Mouse (Mus musculus): ENCODE results near the gene Clcnkb. TPM values are rescaled to one million over a fixed set of nuclear protein-coding genes. Genes with fewer than 3 reads are reported as not detected.

The Clcnkb gene
- total and polyA plus RNA-seq, 3 experiments: 0.08 to 0.51 (median 0.24) TPM

DNA sequence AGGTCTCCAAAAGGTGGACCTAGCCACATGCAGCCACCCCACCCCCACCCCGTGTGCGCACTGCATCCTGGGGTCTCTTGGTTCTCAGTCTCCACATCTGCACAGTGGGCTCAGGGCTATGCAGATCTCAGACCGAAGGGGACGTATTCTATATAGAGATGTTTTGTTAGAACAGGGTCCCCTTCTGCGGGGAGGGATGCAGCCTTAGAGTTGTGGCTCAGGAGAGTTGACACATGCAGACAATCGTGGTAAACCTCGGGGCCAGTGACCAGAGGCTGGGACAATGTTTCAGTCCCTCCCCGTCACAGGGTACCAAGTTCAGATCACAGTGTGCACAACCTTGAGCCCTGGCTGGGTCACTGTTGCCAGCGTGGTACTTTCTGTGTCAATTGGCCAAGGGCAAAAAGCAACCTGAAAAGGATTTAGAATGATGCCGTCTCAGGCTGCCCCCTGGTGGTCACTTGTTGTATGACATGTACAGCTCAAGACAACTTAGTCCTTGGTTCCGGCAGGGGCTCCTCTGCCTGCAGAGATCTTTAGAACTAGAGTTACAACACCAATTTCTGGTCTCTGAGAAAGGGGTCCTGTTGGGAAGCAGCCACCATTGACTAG is 52.8 kb downstream of the Clcnkb start:
- H3K79me2 ChIP-seq (replicated peaks; ENCODE audit: control insufficient read depth, extremely low read depth, insufficient read depth, poor library complexity, severe bottlenecking): no peaks in the 10 kb centered on the region
- H3K4me3 ChIP-seq (replicated peaks in 1 of 3; ENCODE audit: low read depth in 2 of 3, low read length in 2 of 3, poor library complexity in 1 of 3): no peak overlapping the region
- peaks cover under 1% of the 10 kb centered on the region for H3K9me3 ChIP-seq (replicated peaks; ENCODE audit: low read length)
- H3K36me3 ChIP-seq (replicated peaks in 1 of 2; ENCODE audit: control insufficient read depth in 1 of 2, insufficient read depth in 1 of 2, low read length in 1 of 2): no peaks in the 10 kb centered on the region
- H3K27me3 ChIP-seq (replicated peaks): peaks cover 91% of the 10 kb centered on the region
- TF ChIP-seq CHD1 (IDR thresholded peaks at IDR 0.05; ENCODE audit: low read depth, low read length) (no peak), ZC3H11A (IDR thresholded peaks at IDR 0.05; ENCODE audit: low read depth, low read length) (peak; percentile 89), JUND (conservative IDR thresholded peaks at IDR 0.05; ENCODE audit: low read depth, low read length) (no peak), SIN3A (IDR thresholded peaks at IDR 0.05; ENCODE audit: low read length) (no peak), ETS1 (conservative IDR thresholded peaks at IDR 0.05; ENCODE audit: low read depth, low read length) (no peak), MEF2A (IDR thresholded peaks at IDR 0.05; ENCODE audit: borderline replicate concordance, low read depth, low read length) (peak; percentile 32; the same call in 1 of the 2 replicates), CTCF (conservative IDR thresholded peaks at IDR 0.05 in 1 of 2, IDR thresholded peaks at IDR 0.05 in 1 of 2; ENCODE audit: low read depth in 2 of 2, low read length in 2 of 2) (peak; percentile 84 to 97), JUN (IDR thresholded peaks at IDR 0.05; ENCODE audit: insufficient read depth, low read depth, low read length) (no peak), SMC3 (IDR thresholded peaks at IDR 0.05; ENCODE audit: low read depth, low read length) (peak; percentile 97), POLR2A (IDR thresholded peaks at IDR 0.05; ENCODE audit: low read depth, low read length) (no peak), ZMIZ1 (IDR thresholded peaks at IDR 0.05; ENCODE audit: low read depth, low read length) (no peak), TBP (conservative IDR thresholded peaks at IDR 0.05; ENCODE audit: low read depth, low read length) (no peak), E2F4 (IDR thresholded peaks at IDR 0.05; ENCODE audit: insufficient replicate concordance, low read depth, low read length) (no peak), NELFE (IDR thresholded peaks at IDR 0.05; ENCODE audit: low read depth, low read length) (peak; percentile 58; the same call in 1 of the 2 replicates), NRF1 (IDR thresholded peaks at IDR 0.05; ENCODE audit: low read depth, low read length) (no peak), MAX (IDR thresholded peaks at IDR 0.05; ENCODE audit: low read length) (peak; percentile 27; the same call in 1 of the 2 replicates), USF1 (IDR thresholded peaks at IDR 0.05; ENCODE audit: low read depth, low read length) (no peak), GABPA (IDR thresholded peaks at IDR 0.05; ENCODE audit: insufficient replicate concordance, low read depth, low read length) (no peak), KAT2A (IDR thresholded peaks at IDR 0.05; ENCODE audit: insufficient replicate concordance, low read length) (no peak), ZKSCAN1 (IDR thresholded peaks at IDR 0.05; ENCODE audit: borderline replicate concordance, low read depth, low read length) (no peak), CHD2 (IDR thresholded peaks at IDR 0.05; ENCODE audit: low read length) (no peak), USF2 (conservative IDR thresholded peaks at IDR 0.05; ENCODE audit: low read depth, low read length) (no peak), ELF1 (IDR thresholded peaks at IDR 0.05; ENCODE audit: low read depth, low read length) (peak; percentile 34; the same call in 1 of the 2 replicates), MXI1 (IDR thresholded peaks at IDR 0.05; ENCODE audit: low read depth, low read length) (no peak), BHLHE40 (IDR thresholded peaks at IDR 0.05; ENCODE audit: low read depth, low read length) (0 out of 2 replicates have a peak, but pooled peaks have one; percentile 6), MAZ (IDR thresholded peaks at IDR 0.05; ENCODE audit: low read depth, low read length) (no peak), PAX5 (IDR thresholded peaks at IDR 0.05; ENCODE audit: low read length) (no peak), ZNF384 (IDR thresholded peaks at IDR 0.05; ENCODE audit: low read depth, low read length) (no peak), TCF12 (IDR thresholded peaks at IDR 0.05; ENCODE audit: low read depth, low read length) (no peak), EP300 (IDR thresholded peaks at IDR 0.05; ENCODE audit: low read length) (no peak), UBTF (IDR thresholded peaks at IDR 0.05; ENCODE audit: low read depth, low read length) (no peak), HCFC1 (IDR thresholded peaks at IDR 0.05; ENCODE audit: low read depth, low read length) (no peak), MYC (IDR thresholded peaks at IDR 0.05; ENCODE audit: low read depth, low read length) (peak; percentile 54; the same call in 1 of the 2 replicates), IRF4 (IDR thresholded peaks at IDR 0.05; ENCODE audit: low read depth, low read length) (no peak), POLR2AphosphoS2 (IDR thresholded peaks at IDR 0.05; ENCODE audit: low read depth, low read length) (no peak), RCOR1 (conservative IDR thresholded peaks at IDR 0.05; ENCODE audit: low read depth, low read length) (no peak), RAD21 (IDR thresholded peaks at IDR 0.05; ENCODE audit: low read depth, low read length) (peak; percentile 94), MAFK (IDR thresholded peaks at IDR 0.05; ENCODE audit: insufficient replicate concordance, low read length) (no peak)
- peaks cover 4 to 7% of the 10 kb centered on the region in 2 experiments; a peak in 2 of 4 replicates for H3K4me1 ChIP-seq (ENCODE audit: control insufficient read depth in 1 of 2, insufficient read depth in 2 of 2)
- in situ Hi-C loops (cut with MboI; ENCODE audit: low pct_ligation_motif_present, low pct_unique_long_range_greater_than_20kb, low sequenced_read_pairs) (loop anchor here (5.0 to 10.0 kb wide), 2 partner anchors 86 to 218 kb away; partner anchors contain the start of gene Fbxo42), dilution Hi-C loops (cut with MboI; ENCODE audit: extremely low pct_ligation_motif_present, extremely low pct_unique_long_range_greater_than_20kb, low sequenced_read_pairs) (no loop called here)
- H3K27ac ChIP-seq (ENCODE audit: insufficient read depth, low read depth): no peak overlapping the region
- H3K4me2 ChIP-seq (ENCODE audit: insufficient read depth, low read depth, poor library complexity, severe bottlenecking): peak overlapping the region; percentile 18; the same call in 1 of the 2 replicates
- no peak overlapping the region for H3K9ac ChIP-seq (ENCODE audit: insufficient read depth, low read depth)
- DNase-seq (ENCODE audit: extremely low read depth): peak; percentile 82

All from CH12.LX (cell line).